Mouse (Mus musculus) small intestine, adult 2 months (tissue): ENCODE results near the gene Coro1b.

Experiments
- CTCF ChIP-seq: fragments of 200-500 bp; IDR thresholded peaks from 2 replicates; pipeline ENCODE4 v1.5.1; 2012; ENCODE audit warnings: low read depth, mild to moderate bottlenecking, control low read depth, inconsistent platforms, low read length, moderate library complexity, mixed read lengths; ENCODE audit not compliant: insufficient replicate concordance, insufficient read length; ENCODE audit errors: extremely low read depth
- POLR2A ChIP-seq: fragments of 200-500 bp; IDR thresholded peaks from 2 replicates; pipeline ENCODE4 v1.6.1; 2012; ENCODE audit warnings: low read depth, mild to moderate bottlenecking, control low read depth, inconsistent platforms, low read length, moderate library complexity

DNA sequence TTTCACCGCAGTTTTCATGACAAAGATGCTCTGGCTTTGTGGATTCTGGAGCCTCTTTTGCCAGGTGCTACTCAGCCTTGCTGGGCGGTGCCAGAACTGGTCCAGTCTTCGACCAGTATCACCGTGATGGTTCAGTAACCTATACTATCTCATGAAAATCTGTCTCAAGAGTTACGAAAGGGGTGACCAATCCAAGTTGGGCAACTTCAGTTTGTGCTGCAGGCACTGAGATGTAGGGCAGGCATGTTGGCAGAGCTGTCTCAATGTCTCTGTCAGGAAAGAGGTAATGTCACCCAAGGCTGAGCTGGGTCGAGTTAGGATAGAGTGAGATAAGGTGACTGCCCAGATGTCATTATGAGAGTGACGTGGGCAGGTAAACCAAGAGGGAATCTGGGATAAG lies 32.0 kb downstream of the Coro1b start:
- TF ChIP-seq POLR2A (no peak), CTCF (no peak)
